Mouse (Mus musculus): ENCODE results near the gene Tep1. TPM values are rescaled to one million over a fixed set of nuclear protein-coding genes. Genes with fewer than 3 reads are reported as not detected.
A peak's percentile ranks its signal among the peaks of the same experiment; 100 is the strongest.
"Not testable (repeated sequence)": the region's sequence is repeated elsewhere in the genome, so short reads cannot be mapped to it uniquely, and the experiment has no call there.

The Tep1 gene
- polyA plus RNA-seq, 1 experiment from 2014 or later: 5.3 TPM

GRCm38 (mm10) chr14:50806469-50806868 is 63.9 kb downstream of the Tep1 start:
- H3K9ac ChIP-seq; H3K4me1 ChIP-seq; H3K9me3 ChIP-seq; H3K27me3 ChIP-seq; H3K27ac ChIP-seq; H3K36me3 ChIP-seq; ATAC-seq (ENCODE audit: borderline replicate concordance, extremely low read depth, low FRiP score, low TSS enrichment): not testable (repeated sequence)
- 86% methylated on average over 5 of the region's 5 CpGs for WGBS
- Histone ChIP-seq H3K4me2 (peak overlapping the region; percentile 61), H3K4me3 (peak overlapping the region; percentile 63; the same call in 1 of the 2 replicates)

- Histone ChIP-seq H3K9me3 (no peaks in the 10 kb centered on the region), H3K4me2 (no peak overlapping the region), H3K36me3 (no peaks in the 10 kb centered on the region), H3K9ac (no peak overlapping the region), H3K4me1 (peaks cover 7% of the 10 kb centered on the region), H3K27ac (no peak overlapping the region), H3K4me3 (no peak overlapping the region), H3K27me3 (no peaks in the 10 kb centered on the region)
- no peak for ATAC-seq (ENCODE audit: borderline replicate concordance, extremely low read depth, low FRiP score, low TSS enrichment)
- 60% methylated on average over 13 of the region's 13 CpGs for whole genome bisulfite sequencing
These were observed 65.7 kb downstream of the Tep1 start for GRCm38 (mm10) chr14:50804683-50805082.

GRCm38 (mm10) chr14:50802843-50803562 is 67.4 kb downstream of the Tep1 start:
- Histone ChIP-seq H3K9me3 (no peaks in the 10 kb centered on the region), H3K9ac (no peak overlapping the region), H3K27me3 (no peaks in the 10 kb centered on the region), H3K36me3 (no peaks in the 10 kb centered on the region), H3K4me2 (no peak overlapping the region), H3K4me3 (no peak overlapping the region), H3K27ac (no peak overlapping the region), H3K4me1 (peaks cover 3% of the 10 kb centered on the region; the same call in 1 of the 2 replicates)
- WGBS: 63% methylated on average over 4 of the region's 4 CpGs
- ATAC-seq (ENCODE audit: borderline replicate concordance, extremely low read depth, low FRiP score, low TSS enrichment): no peak

- Histone ChIP-seq H3K4me2 (no peak overlapping the region), H3K27ac (no peak overlapping the region), H3K9me3 (no peaks in the 10 kb centered on the region), H3K36me3 (no peaks in the 10 kb centered on the region), H3K27me3 (no peaks in the 10 kb centered on the region), H3K4me3 (no peak overlapping the region), H3K9ac (no peak overlapping the region), H3K4me1 (peaks cover 3% of the 10 kb centered on the region; the same call in 1 of the 2 replicates)
- no peak for ATAC-seq (ENCODE audit: borderline replicate concordance, extremely low read depth, low FRiP score, low TSS enrichment)
- WGBS: 84% methylated on average over 6 of the region's 6 CpGs
These were observed 67.9 kb downstream of the Tep1 start for GRCm38 (mm10) chr14:50802441-50802840.

GRCm38 (mm10) chr14:50799502-50800259 is 70.7 kb downstream of the Tep1 start:
- Histone ChIP-seq H3K4me2 (no peak overlapping the region; the same call in 1 of the 2 replicates), H3K9me3 (no peaks in the 10 kb centered on the region), H3K9ac (no peak overlapping the region), H3K27ac (no peak overlapping the region), H3K4me3 (no peak overlapping the region), H3K36me3 (no peaks in the 10 kb centered on the region), H3K27me3 (no peaks in the 10 kb centered on the region), H3K4me1 (no peaks in the 10 kb centered on the region)
- no peak for ATAC-seq (ENCODE audit: borderline replicate concordance, extremely low read depth, low FRiP score, low TSS enrichment)
- WGBS: 3% methylated on average over 3 of the region's 3 CpGs

- no peak for ATAC-seq (ENCODE audit: borderline replicate concordance, extremely low read depth, low FRiP score, low TSS enrichment)
- Histone ChIP-seq H3K27me3 (no peaks in the 10 kb centered on the region), H3K9ac (no peak overlapping the region), H3K9me3 (no peaks in the 10 kb centered on the region), H3K4me3 (no peak overlapping the region), H3K27ac (no peak overlapping the region), H3K4me2 (no peak overlapping the region), H3K36me3 (no peaks in the 10 kb centered on the region), H3K4me1 (no peaks in the 10 kb centered on the region)
- WGBS: 46% methylated on average over 2 of the region's 2 CpGs
These were observed 71.8 kb downstream of the Tep1 start for GRCm38 (mm10) chr14:50798512-50798911.

GRCm38 (mm10) chr14:50796464-50796863 is 73.9 kb downstream of the Tep1 start:
- no peak overlapping the region for H3K4me2 ChIP-seq
- no peak overlapping the region for H3K9ac ChIP-seq
- no peak overlapping the region for H3K4me3 ChIP-seq
- no peaks in the 10 kb centered on the region for H3K36me3 ChIP-seq
- ATAC-seq (ENCODE audit: borderline replicate concordance, extremely low read depth, low FRiP score, low TSS enrichment): no peak
- no peak overlapping the region for H3K27ac ChIP-seq
- WGBS: 74% methylated on average over 1 of the region's 1 CpGs
- H3K27me3 ChIP-seq: no peaks in the 10 kb centered on the region
- no peaks in the 10 kb centered on the region for H3K9me3 ChIP-seq
- H3K4me1 ChIP-seq: no peaks in the 10 kb centered on the region

- no peak for ATAC-seq (ENCODE audit: borderline replicate concordance, extremely low read depth, low FRiP score, low TSS enrichment)
- 78% methylated on average over 4 of the region's 4 CpGs for WGBS
- Histone ChIP-seq H3K9me3 (no peaks in the 10 kb centered on the region), H3K27me3 (no peaks in the 10 kb centered on the region), H3K4me2 (no peak overlapping the region), H3K9ac (no peak overlapping the region), H3K27ac (no peak overlapping the region), H3K4me1 (no peaks in the 10 kb centered on the region), H3K4me3 (no peak overlapping the region), H3K36me3 (no peaks in the 10 kb centered on the region)
These were observed 74.4 kb downstream of the Tep1 start for GRCm38 (mm10) chr14:50795965-50796364.

GRCm38 (mm10) chr14:50795261-50795935 is 75.0 kb downstream of the Tep1 start:
- no peak for ATAC-seq (ENCODE audit: borderline replicate concordance, extremely low read depth, low FRiP score, low TSS enrichment)
- no peaks in the 10 kb centered on the region for H3K4me1 ChIP-seq
- no peak overlapping the region for H3K4me2 ChIP-seq
- H3K9ac ChIP-seq: no peak overlapping the region
- no peaks in the 10 kb centered on the region for H3K27me3 ChIP-seq
- no peaks in the 10 kb centered on the region for H3K9me3 ChIP-seq
- WGBS: 86% methylated on average over 24 of the region's 24 CpGs
- no peaks in the 10 kb centered on the region for H3K36me3 ChIP-seq
- H3K4me3 ChIP-seq: no peak overlapping the region
- no peak overlapping the region for H3K27ac ChIP-seq

GRCm38 (mm10) chr14:50788157-50788556 is 82.2 kb downstream of the Tep1 start:
- Histone ChIP-seq H3K4me1 (peaks cover 8% of the 10 kb centered on the region), H3K9ac (no peak overlapping the region), H3K4me3 (no peak overlapping the region), H3K27ac (no peak overlapping the region), H3K36me3 (no peaks in the 10 kb centered on the region), H3K27me3 (no peaks in the 10 kb centered on the region), H3K4me2 (no peak overlapping the region), H3K9me3 (no peaks in the 10 kb centered on the region)
- WGBS: 7% methylated on average over 2 of the region's 2 CpGs
- ATAC-seq (ENCODE audit: borderline replicate concordance, extremely low read depth, low FRiP score, low TSS enrichment): no peak

GRCm38 (mm10) chr14:50785251-50785637 is 85.1 kb downstream of the Tep1 start, which contains the start of gene Ttc5:
TSS of gene Ttc5 (minus strand) at chr14:50785519.
- no peaks in the 10 kb centered on the region for H3K9me3 ChIP-seq
- WGBS: 0% methylated on average over 21 of the region's 21 CpGs
- peak; percentile 87 for ATAC-seq (ENCODE audit: borderline replicate concordance, extremely low read depth, low FRiP score, low TSS enrichment)
- peaks cover 13% of the 10 kb centered on the region; the same call in 1 of the 2 replicates for H3K36me3 ChIP-seq
- H3K9ac ChIP-seq: peak within 1 kb of the TSS; percentile 80
- no peaks in the 10 kb centered on the region for H3K27me3 ChIP-seq
- H3K4me2 ChIP-seq: peak within 1 kb of the TSS; percentile 56
- H3K4me1 ChIP-seq: peaks cover 8% of the 10 kb centered on the region
- peak within 1 kb of the TSS; percentile 91 for H3K4me3 ChIP-seq
- peak within 1 kb of the TSS; percentile 55; the same call in 1 of the 2 replicates for H3K27ac ChIP-seq
